Mouse (Mus musculus) lung, postnatal 36 days (tissue): ENCODE data around the gene Mid1.
"Not testable (repeated sequence)": the region's sequence is repeated elsewhere in the genome, so short reads cannot be mapped to it uniquely, and the experiment has no call there.

Experiments used
- DNase-seq: peaks from one replicate; pipeline ENCODE4 v3.0.0; 2022; ENCODE audit warnings: mixed read lengths

Mid1 gene

DNA sequence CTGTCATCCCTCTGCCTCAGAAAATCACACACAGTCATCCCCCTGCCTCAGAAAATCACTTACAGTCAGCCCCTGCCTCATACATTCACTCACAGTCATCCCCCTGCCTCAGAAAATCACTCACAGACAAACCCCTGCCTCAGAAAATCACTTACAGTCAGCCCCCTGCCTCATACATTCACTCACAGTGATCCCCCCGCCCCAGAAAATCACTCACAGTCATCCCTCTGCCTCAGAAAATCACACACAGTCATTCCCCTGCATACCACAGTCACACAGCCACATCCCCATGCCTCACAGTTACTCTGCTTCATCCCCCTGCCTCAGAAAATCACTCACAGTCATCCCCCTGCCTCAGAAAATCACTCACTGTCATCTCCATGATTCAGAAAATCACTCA lies 318.5 kb downstream of the Mid1 start:
- DNase-seq = not testable (repeated sequence)

DNA sequence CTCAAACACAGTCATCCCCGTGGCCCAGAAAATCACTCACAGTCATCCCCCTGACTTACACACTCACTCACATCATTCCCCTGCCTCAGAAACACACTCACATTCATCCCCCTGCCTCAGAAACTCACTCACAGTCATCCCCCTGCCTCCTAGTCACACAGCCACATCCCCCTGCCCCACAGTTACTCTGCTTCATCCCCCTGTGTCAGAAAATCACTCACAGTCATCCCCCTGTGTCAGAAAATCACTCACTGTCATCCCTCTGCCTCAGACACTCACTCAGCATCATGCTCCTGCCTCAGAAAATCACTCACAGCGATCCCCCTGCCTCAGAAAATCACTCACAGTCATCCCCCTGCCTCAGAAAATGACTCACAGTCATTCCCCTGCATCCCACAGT lies 319.2 kb downstream of the Mid1 start:
- not testable (repeated sequence) for DNase-seq

DNA sequence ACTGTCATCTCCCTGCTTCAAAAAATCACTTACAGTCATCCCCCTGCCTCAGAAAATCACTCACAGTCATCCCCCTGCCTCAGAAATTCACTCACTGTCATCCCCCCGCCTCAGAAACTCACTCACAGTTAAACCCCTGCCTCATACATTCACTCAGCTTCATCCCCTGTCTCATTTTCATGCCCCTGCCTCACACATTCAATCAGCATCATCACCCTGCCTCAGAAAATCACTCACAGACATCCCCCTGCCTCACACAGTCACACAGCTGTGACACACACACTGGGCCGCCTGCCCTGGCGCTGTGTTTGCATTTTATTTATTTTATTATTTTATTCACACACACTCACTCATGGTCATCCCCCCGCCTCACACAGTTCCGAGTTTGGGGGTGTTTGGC lies 319.8 kb downstream of the Mid1 start:
- DNase-seq = not testable (repeated sequence)

DNA sequence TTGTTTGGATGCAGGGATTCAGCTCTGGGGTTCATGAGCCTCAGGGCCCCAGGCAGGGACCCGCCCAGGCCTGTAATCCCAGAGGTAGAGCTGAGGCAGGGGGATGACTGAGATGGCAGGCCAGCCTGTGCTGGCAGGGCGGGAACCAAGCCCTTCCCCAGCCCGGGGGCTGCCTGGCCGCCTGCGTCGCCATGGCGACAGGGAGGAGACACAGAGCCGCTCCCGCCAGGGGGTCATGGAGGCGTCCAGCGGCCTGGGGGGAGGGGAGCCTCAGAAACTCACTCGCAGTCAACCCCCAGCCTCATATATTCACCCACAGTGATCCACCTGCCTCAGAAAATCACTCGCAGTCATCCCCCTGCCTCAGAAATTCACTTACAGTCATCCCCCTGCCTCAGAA lies 320.2 kb downstream of the Mid1 start:
- not testable (repeated sequence) for DNase-seq

DNA sequence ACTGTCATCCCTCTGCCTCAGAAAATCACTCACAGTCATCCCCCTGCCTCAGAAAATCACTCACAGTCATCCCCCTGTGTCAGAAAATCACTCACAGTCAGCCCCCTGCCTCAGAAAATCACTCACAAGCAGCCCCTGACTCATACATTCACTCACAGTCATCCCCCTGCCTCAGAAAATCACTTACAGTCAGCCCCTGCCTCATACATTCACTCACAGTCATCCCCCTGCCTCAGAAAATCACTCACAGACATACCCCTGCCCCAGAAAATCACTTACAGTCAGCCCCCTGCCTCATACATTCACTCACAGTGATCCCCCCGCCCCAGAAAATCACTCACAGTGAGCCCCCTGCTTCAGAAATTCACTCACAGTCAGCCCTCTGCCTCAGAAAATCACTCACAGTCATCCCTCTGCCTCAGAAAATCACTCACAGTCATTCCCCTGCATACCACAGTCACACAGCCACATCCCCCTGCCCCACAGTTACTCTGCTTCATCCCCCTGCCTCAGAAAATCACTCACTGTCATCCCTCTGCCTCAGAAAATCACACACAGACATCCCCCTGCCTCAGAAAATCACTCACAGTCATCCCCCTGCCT lies 320.8 kb downstream of the Mid1 start:
- not testable (repeated sequence) for DNase-seq

DNA sequence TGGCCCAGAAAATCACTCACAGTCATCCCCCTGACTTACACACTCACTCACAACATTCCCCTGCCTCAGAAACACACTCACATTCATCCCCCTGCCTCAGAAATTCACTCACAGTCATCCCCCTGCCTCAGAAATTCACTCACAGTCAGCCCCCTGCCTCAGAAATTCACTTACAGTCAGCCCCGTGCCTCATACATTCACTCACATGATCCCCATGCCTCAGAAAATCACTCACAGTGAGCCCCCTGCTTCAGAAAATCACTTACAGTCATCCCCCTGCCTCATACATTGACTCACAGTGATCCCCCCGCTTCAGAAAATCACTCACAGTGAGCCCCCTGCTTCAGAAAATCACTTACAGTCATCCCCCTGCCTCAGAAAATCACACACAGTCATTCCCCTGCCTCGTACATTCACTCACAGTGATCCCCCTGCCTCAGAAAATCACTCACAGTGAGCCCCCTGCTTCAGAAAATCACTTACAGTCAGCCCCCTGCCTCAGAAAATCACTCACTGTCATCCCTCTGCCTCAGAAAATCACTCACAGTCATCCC lies 321.8 kb downstream of the Mid1 start:
- DNase-seq = not testable (repeated sequence)

DNA sequence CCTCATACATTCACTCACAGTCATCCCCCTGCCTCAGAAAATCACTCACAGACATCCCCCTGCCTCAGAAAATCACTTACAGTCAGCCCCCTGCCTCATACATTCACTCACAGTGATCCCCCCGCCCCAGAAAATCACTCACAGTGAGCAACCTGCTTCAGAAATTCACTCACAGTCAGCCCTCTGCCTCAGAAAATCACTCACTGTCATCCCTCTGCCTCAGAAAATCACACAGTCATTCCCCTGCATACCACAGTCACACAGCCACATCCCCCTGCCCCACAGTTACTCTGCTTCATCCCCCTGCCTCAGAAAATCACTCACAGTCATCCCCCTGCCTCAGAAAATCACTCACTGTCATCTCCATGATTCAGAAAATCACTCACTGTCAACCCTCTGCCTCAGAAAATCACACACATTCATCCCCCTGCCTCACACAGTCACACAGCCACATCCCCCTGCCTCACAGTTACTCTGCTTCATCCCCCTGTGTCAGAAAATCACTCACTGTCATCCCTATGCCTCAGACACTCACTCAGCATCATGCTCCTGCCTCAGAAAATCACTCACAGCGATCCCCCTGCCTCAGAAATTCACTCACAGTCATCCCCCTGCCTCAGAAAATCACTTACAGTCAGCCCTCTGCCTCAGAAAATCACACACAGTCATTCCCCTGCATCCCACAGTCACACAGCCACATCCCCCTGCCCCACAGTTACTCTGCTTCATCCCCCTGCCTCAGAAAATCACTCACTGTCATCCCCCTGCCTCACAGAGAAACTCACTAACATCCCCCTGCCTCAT lies 322.6 kb downstream of the Mid1 start:
- DNase-seq = not testable (repeated sequence)

DNA sequence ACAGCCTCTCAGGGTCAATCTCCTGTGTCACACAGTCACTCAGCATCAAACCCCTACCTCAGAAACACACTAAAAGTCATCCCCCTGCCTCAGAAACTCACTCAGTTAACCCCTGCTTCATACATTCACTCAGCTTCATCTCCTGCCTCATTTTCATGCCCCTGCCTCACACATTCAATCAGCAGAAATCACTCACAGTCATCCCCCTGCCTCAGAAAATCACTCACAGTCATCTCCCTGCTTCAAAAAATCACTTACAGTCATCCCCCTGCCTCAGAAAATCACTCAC lies 323.1 kb downstream of the Mid1 start:
- not testable (repeated sequence) for DNase-seq

DNA sequence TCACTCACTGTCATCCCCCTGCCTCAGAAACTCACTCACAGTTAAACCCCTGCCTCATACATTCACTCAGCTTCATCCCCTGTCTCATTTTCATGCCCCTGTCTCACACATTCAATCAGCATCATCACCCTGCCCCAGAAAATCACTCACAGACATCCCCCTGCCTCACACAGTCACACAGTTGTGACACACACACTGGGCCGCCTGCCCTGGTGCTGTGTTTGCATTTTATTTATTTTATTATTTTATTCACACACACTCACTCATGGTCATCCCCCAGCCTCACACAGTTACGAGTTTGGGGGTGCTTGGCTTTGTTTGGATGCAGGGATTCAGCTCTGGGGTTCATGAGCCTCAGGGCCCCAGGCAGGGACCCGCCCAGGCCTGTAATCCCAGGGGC lies 323.6 kb downstream of the Mid1 start:
- DNase-seq = not testable (repeated sequence)

DNA sequence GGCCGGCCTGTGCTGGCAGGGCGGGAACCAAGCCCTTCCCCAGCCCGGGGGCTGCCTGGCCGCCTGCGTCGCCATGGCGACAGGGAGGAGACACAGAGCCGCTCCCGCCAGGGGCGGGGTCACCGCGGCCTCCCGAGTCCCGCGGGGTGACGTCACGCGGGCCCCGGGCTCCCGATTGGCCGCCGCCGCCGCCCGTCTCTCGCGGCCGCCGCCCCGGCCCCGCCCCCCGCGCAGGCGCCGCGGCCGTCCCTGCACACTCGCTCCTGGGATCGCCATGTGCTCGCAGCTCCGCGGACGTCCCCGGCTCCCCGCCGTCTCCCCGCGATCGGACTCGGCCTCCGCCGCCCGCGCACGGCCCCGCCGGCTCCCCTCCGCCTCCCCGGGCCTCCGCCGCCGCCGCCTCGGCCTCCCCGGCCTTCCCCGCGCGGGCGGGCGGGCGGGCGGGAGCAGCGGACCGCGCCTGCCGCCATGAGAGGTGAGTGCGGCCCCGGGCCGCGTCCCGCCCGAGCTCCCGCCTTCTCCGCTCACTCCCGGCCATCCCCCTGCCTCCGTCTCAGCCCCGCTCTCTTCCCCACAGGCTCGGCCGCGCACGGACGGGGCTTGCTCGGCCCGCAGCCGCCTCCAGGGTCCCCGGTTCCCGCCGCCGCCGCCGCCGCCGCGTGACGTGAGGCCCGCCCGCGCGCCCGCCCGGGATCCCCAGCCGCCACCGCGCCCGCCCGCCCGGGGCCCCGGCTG lies 324.2 kb downstream of the Mid1 start, which contains the start of gene Gm21887:
TSS of gene Gm21887 (plus strand) at position 644 of the 735 bp plus-strand sequence.
- DNase-seq = peak; percentile 95

DNA sequence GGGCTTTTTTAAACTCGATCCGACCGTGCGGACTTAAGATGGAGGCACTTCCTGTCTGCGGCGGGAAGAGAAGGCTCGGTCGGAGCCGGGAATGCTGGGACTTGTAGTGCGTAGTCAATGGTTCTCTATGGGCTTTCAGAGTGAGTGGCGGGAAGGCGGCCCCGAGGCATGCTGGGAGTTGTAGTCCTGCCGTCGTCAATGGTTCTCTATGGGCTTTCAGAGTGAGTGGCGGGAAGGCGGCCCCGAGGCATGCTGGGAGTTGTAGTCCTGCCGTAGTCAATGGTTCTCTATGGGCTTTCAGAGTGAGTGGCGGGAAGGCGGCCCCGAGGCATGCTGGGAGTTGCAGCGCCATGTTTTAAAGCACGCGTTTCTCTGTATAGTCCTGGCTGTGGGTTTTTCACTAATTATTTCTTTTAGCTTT lies 324.8 kb downstream of the Mid1 start:
- DNase-seq = peak; percentile 100

DNA sequence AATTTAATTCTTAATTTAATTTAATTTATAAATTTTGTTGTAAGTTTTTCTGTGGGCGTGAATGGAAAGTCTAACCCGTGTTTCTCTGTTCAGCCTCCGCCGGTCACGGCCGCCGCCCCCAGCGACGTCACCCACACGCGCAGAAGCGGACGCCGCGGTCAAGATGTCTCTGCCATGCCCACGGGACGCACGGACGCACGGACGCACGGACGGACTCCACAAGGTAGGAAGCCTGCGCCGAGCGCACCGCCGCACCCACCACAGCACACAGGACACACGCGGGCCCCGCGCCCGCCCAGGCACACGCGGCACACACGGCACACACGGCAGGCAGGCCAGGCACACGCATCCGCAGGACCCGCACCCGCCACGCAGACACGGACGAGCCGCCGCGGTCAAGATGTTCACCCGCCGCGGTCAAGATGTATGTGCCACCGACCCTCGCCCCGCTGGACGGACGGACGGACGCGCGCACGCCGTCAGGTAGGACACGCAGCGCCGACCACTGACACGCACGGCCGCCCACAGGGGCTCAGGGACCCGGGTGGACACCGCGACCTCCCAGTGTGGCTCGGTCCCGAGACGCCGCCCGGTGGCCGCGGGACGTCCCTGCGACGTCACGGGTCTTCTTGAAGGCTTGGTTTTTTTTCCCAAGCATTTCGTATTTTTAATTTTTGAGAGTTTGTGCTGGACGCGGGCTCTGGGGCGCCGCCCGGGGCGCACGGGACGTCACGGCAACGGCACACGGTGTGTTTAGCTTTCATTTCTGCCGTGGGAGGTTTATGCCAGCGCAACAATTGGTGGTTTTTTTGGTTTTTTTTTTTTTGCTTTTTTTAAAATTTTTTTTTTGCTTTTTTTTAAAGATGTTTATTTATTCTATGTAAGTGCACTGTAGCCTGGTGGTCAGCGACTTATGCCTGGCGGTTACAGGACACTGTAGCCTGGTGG lies 325.9 kb downstream of the Mid1 start:
- not testable (repeated sequence) for DNase-seq

DNA sequence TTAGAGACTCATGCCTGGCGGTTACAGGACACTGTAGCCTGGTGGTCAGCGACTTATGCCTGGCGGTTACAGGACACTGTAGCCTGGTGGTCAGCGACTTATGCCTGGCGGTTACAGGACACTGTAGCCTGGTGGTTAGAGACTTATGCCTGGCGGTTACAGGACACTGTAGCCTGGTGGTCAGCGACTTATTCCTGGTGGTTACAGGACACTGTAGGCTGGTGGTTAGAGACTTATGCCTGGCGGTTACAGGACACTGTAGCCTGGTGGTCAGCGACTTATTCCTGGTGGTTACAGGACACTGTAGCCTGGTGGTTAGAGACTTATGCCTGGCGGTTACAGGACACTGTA lies 326.5 kb downstream of the Mid1 start:
- DNase-seq = not testable (repeated sequence)

DNA sequence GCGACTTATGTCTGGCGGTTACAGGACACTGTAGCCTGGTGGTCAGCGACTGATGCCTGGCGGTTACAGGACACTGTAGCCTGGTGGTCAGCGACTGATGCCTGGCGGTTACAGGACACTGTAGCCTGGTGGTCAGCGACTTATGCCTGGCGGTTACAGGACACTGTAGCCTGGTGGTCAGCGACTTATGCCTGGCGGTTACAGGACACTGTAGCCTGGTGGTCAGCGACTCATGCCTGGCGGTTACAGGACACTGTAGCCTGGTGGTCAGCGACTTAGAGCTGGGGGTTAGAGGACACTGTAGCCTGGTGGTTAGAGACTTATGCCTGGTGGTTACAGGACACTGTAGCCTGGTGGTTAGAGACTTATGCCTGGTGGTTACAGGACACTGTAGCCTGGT lies 328.4 kb downstream of the Mid1 start:
- DNase-seq = not testable (repeated sequence)

DNA sequence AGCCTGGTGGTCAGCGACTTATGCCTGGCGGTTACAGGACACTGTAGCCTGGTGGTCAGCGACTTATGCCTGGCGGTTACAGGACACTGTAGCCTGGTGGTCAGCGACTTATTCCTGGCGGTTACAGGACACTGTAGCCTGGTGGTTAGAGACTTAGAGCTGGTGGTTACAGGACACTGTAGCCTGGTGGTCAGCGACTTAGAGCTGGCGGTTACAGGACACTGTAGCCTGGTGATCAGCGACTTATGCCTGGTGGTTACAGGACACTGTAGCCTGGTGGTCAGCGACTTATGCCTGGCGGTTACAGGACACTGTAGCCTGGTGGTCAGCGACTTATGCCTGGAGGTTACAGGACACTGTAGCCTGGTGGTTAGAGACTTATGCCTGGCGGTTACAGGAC lies 329.0 kb downstream of the Mid1 start:
- not testable (repeated sequence) for DNase-seq

DNA sequence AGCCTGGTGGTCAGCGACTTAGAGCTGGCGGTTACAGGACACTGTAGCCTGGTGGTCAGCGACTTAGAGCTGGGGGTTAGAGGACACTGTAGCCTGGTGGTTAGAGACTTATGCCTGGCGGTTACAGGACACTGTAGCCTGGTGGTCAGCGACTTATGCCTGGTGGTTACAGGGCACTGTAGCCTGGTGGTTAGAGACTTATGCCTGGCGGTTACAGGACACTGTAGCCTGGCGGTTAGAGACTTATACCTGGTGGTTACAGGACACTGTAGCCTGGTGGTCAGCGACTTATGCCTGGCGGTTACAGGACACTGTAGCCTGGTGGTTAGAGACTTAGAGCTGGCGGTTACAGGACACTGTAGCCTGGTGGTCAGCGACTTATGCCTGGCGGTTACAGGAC lies 330.9 kb downstream of the Mid1 start:
- not testable (repeated sequence) for DNase-seq

DNA sequence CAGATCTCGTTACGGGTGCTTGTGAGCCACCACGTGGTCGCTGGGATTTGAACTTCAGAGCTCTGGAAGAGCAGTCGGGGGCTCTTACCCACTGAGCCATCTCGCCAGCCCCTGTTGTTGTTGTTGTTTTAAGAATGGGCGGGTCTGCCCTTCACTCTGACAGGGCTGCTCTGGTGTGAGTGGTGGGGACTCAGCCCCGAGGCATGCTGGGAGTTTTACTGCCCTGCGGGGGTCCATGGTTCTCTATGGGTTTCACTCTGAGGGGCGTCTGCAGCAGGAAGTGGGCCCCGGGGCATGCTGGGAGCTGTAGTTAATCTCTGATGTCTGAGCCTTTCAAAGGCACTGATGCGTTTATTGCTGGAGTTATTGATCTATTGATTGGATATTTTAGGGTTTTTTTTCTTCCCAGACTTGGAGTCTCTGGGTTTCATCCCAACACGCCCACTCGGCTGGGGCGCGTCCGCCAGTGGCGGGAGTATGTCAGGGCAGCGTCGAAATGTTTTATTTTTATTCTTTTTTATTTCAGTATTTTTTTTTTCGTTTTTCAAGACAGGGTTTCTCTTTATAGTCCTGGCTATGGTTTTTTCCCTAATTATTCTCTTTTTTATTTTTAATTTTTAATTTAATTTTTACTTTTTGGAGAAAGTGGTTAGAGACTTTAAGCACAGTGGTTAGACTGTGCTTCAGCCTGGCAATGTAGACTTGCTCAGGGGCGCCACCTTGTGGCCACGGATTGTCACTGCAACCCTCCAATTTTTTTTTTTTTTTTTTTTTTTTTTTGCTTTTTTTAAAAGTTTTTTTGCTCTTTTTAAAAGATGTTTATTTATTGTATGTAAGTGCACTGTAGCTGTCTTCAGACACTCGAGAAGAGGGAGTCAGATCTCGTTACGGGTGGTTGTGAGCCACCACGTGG lies 332.6 kb downstream of the Mid1 start:
- peak; percentile 80 for DNase-seq

DNA sequence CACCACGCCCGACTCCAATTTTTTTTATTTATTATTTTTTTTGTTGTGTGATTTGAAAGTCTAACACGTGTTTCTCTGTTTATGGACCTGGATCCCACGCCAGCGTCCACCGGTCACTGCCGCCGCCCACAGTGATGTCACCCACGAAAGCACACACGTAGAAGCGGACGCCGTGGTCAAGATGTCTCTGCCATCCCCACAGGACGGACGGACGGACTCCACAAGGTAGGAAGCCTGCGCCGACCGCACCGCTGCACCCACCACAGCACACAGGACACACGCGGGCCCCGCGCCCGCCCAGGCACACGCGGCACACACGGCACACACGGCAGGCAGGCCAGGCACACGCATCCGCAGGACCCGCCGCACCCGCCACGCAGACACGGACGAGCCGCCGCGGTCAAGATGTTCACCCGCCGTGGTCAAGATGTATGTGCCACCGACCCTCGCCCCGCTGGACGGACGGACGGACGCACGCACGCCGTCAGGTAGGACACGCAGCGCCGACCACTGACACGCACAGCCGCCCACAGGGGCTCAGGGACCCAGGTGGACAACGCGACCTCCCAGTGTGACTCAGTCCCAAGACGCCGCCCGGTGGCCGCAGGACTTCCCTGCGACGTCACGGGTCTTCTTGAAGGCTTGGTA lies 333.7 kb downstream of the Mid1 start:
- DNase-seq = not testable (repeated sequence)

DNA sequence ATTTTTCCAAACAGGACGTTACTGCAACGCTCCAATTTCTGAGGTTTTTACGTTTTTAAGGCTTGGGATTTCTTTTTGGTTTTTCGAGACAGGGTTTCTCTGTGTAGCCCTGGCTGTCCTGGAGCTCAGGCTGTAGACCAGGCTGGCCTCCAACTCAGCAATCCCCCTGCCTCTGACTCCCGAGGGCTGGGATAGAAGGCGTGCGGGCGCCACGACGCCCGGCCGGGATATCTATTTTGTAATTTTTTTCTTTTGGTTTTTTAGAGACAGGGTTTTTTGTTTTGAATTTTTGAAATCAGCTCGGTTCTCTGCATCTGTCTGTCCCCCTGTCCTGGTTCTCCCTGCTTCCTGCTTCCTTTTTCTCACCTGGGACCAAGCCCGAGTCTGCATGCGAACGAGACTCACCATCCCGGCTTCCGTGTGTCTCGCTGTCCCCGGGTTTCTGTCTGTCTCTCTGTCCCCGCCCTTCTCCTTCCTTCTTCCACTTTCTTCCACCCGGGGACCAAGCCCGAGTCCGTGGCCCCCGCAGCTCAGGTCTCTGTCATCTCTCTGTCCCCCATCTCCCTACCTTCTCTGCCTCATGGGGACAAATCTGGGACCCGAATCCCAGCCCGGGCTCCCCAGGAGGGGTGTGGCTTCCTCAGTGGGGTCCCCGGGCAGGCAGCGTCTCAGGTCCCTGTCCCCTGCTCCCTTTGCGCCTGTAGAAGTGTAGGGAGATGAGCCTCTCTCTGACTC lies 334.4 kb downstream of the Mid1 start:
- DNase-seq = not testable (repeated sequence)
